25 mouse cellular contexts compared by ENCODE assay signal in the genomic region with DNA sequence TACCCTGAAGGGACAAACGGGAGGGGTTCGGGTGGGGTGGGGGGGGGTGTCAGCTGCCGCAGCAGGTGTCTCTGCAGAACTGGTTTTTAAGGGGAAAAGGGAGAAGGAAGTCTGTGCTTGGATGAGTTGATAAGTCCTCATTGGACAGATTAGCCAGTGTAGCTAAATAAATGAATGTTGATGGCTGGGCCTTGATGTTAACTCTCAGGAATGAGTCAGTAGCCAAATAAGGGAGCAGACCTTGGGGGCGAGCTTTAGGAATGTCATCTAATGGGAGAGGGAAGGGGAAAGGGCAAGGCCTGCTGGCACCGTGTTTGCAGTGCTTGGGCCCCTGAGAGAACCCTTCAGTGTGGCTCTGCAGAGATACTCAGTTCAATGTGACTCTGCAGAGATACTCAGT. TPM values are rescaled to one million over a fixed set of nuclear protein-coding genes. Genes with fewer than 3 reads are reported as not detected.
A peak's percentile ranks its signal among the peaks of the same experiment; 100 is the strongest.
DNase-seq lines count a peak whose midpoint lies in the region; ATAC-seq and TF ChIP-seq lines count a peak whose summit lies in the region.
"Had no signal": no experiment of that assay in that cellular context is flagged by ENCODE, and none has a peak within 500 bp of the region (broad histone marks: within the 10 kb centered on the region; RNA-seq: fewer than 3 reads in every experiment).

No protein-coding gene starts in this region.

- no peak for TF ChIP-seq CTCF in intestine, postnatal 0 days (IDR thresholded peaks at IDR 0.05; ENCODE audit: low read depth)

- no peak overlapping the region for H3K9ac ChIP-seq in heart, embryonic 12.5 days
- no peak overlapping the region for H3K9ac ChIP-seq in intestine, postnatal 0 days (ENCODE audit: low read depth, low read length)
- H3K9ac ChIP-seq: embryonic facial prominence, embryonic 15.5 days; heart, embryonic 15.5 days; midbrain, embryonic 13.5 days; neural tube, embryonic 12.5 days had no signal

- no peaks in the 10 kb centered on the region for H3K36me3 ChIP-seq in heart, embryonic 12.5 days
- no peaks in the 10 kb centered on the region for H3K36me3 ChIP-seq in intestine, postnatal 0 days (ENCODE audit: control insufficient read depth, insufficient read depth)
- H3K36me3 ChIP-seq: embryonic facial prominence, embryonic 15.5 days; heart, embryonic 15.5 days; limb, embryonic 10.5 days; neural tube, embryonic 12.5 days had no signal

- H3K27ac ChIP-seq in heart, embryonic 12.5 days (ENCODE audit: poor library complexity, severe bottlenecking) = no peak overlapping the region
- H3K27ac ChIP-seq in intestine, postnatal 0 days (ENCODE audit: low read depth, low read length) = no peak overlapping the region
- H3K27ac ChIP-seq: embryonic facial prominence, embryonic 15.5 days; heart, embryonic 15.5 days; layer of hippocampus, adult 2 months; left cerebral cortex, adult 2 months; limb, embryonic 10.5 days; midbrain, embryonic 13.5 days; neural tube, embryonic 12.5 days had no signal

- H3K4me1 ChIP-seq in heart, embryonic 12.5 days (replicated peaks) = peaks cover 7% of the 10 kb centered on the region; the same call in 1 of the 2 replicates
- H3K4me1 ChIP-seq in intestine, postnatal 0 days (replicated peaks; ENCODE audit: control insufficient read depth, insufficient read depth, low read length) = no peaks in the 10 kb centered on the region
- H3K4me1 ChIP-seq: heart, embryonic 15.5 days had no signal

- DNase-seq in heart, postnatal 36 days = no peak
- DNase-seq in ovary, postnatal 36 days (ENCODE audit: low spot score) = peak; percentile 53
- DNase-seq in ovary, postnatal 14 days (ENCODE audit: low spot score) = no peak
- peak; percentile 70 for DNase-seq in adrenal gland, postnatal 10 days
- no peak for DNase-seq in spleen, postnatal 36 days (ENCODE audit: low spot score in 2 of 2)
- no peak for DNase-seq in left cerebral cortex, postnatal 14 days (ENCODE audit: low spot score in 2 of 2)
- DNase-seq: B cell, adult 2 months; cerebellum, adult 2 months; cerebellum, postnatal 36 days; gastrocnemius, postnatal 10 days; heart, adult 18-20 months; lung, adult 18-20 months; lung, postnatal 14 days; right cerebral cortex, adult 18-20 months; spleen, adult 18-20 months; thymus, postnatal 25 days had no signal

- no peak overlapping the region for H3K4me2 ChIP-seq in heart, embryonic 12.5 days
- no peak overlapping the region for H3K4me2 ChIP-seq in intestine, postnatal 0 days (replicated peaks; ENCODE audit: low read depth)
- H3K4me2 ChIP-seq: embryonic facial prominence, embryonic 15.5 days; heart, embryonic 15.5 days; midbrain, embryonic 13.5 days; neural tube, embryonic 12.5 days had no signal

- no peaks in the 10 kb centered on the region for H3K27me3 ChIP-seq in heart, embryonic 12.5 days (replicated peaks)
- no peaks in the 10 kb centered on the region for H3K27me3 ChIP-seq in intestine, postnatal 0 days (replicated peaks; ENCODE audit: control insufficient read depth, insufficient read depth, low read length)
- H3K27me3 ChIP-seq: embryonic facial prominence, embryonic 15.5 days; heart, embryonic 15.5 days; midbrain, embryonic 13.5 days; neural tube, embryonic 12.5 days had no signal

- no peak overlapping the region for H3K4me3 ChIP-seq in heart, embryonic 12.5 days
- H3K4me3 ChIP-seq in intestine, postnatal 0 days (ENCODE audit: low read depth, low read length) = no peak overlapping the region
- H3K4me3 ChIP-seq: embryonic facial prominence, embryonic 15.5 days; heart, embryonic 15.5 days; layer of hippocampus, adult 2 months; left cerebral cortex, adult 2 months; limb, embryonic 10.5 days; midbrain, embryonic 13.5 days; neural tube, embryonic 12.5 days had no signal

- H3K9me3 ChIP-seq in heart, embryonic 12.5 days (replicated peaks) = no peaks in the 10 kb centered on the region
- no peaks in the 10 kb centered on the region; the same call in 1 of the 2 replicates for H3K9me3 ChIP-seq in intestine, postnatal 0 days (ENCODE audit: control insufficient read depth)
- H3K9me3 ChIP-seq: embryonic facial prominence, embryonic 15.5 days; heart, embryonic 15.5 days; limb, embryonic 10.5 days; midbrain, embryonic 13.5 days; neural tube, embryonic 12.5 days had no signal

- intact Hi-C loops in heart, postnatal 36 days (cut with DNase I) = no loop called here
- intact Hi-C loops in left cerebral cortex, postnatal 14 days (cut with DNase I) = no loop called here

- WGBS in heart, embryonic 12.5 days = 65% methylated on average over 5 of the region's 5 CpGs
- 34% methylated on average over 5 of the region's 5 CpGs for WGBS in intestine, postnatal 0 days

- 0 out of 2 replicates have a peak, but pooled peaks have one; percentile 15 for ATAC-seq in heart, embryonic 12.5 days (ENCODE audit: insufficient number of reproducible peaks, low FRiP score)
- ATAC-seq in intestine, postnatal 0 days = peak; percentile 35; the same call in 1 of the 2 replicates
- ATAC-seq: midbrain, embryonic 13.5 days had no signal

RNA-seq across cellular contexts. Expression of gene Spata13, which starts 12.6 kb away (rescaled TPM):
- 21.0 and 22.4 TPM in 2 replicates for polyA plus RNA-seq in heart, embryonic 12.5 days (2016; fragmentation: Nextera tagmentation; extraction: Ambion mirVana)
- 10 to 100 TPM; 13.5 to 16.4 TPM for total RNA-seq in heart, postnatal 36 days (2021)
- 100 to 1,000 TPM in 1 of 2 experiments, 10 to 100 TPM in 1; 79.0 to 103 TPM for total RNA-seq in adrenal gland, postnatal 10 days (2021)
- polyA plus RNA-seq in intestine, postnatal 0 days (2015; fragmentation: Nextera tagmentation; extraction: Ambion mirVana) = 10.2 and 11.1 TPM in 2 replicates
- total RNA-seq in left cerebral cortex, postnatal 14 days (2021) = 10 to 100 TPM; 14.7 to 20.9 TPM

Comparison
In these comparisons a context has a peak if more than half of its experiments do, and no peak if none do; other contexts are left out.
1. DNase-seq: peak in ovary, postnatal 36 days (single experiment) and adrenal gland, postnatal 10 days (single experiment); none in heart, postnatal 36 days (0 of 2), ovary, postnatal 14 days (single experiment), spleen, postnatal 36 days (0 of 2) and left cerebral cortex, postnatal 14 days (0 of 2).